Mouse (Mus musculus) forebrain, postnatal 0 days (tissue): ENCODE data around the gene Akap14. TPM values are rescaled to one million over a fixed set of nuclear protein-coding genes. Genes with fewer than 3 reads are reported as not detected.
A peak's percentile ranks its signal among the peaks of the same experiment; 100 is the strongest.
"Not testable (repeated sequence)": the region's sequence is repeated elsewhere in the genome, so short reads cannot be mapped to it uniquely, and the experiment has no call there.

ENCODE experiments used
- ATAC-seq: fragments of 200-750 bp; cut with Nextera tagmentation; 2 replicates; pipeline ENCODE4 v1.8.0; 2017; ENCODE audit warnings: mild to moderate bottlenecking, moderate library complexity
- DNase-seq: peaks from one replicate; pipeline ENCODE4 v3.0.0-alpha.2; 2015
- H3K27ac ChIP-seq: fragments of 300-500 bp; sonication (generic); 2 replicates; pipeline ENCODE4 v1.5.1; 2014; ENCODE audit warnings: low read depth, mild to moderate bottlenecking, antibody characterized with exemption, low read length, moderate library complexity, mixed read lengths
- H3K27me3 ChIP-seq: fragments of 300-500 bp; sonication (generic); 2 replicates; pipeline ENCODE4 v1.6.1; 2014; ENCODE audit warnings: mild to moderate bottlenecking, low read length, mixed read lengths; ENCODE audit not compliant: insufficient read depth
- H3K36me3 ChIP-seq: fragments of 300-500 bp; sonication (generic); 2 replicates; pipeline ENCODE4 v1.6.1; 2014; ENCODE audit warnings: mild to moderate bottlenecking, moderate library complexity; ENCODE audit not compliant: insufficient read depth
- H3K4me1 ChIP-seq: fragments of 300-500 bp; sonication (generic); 2 replicates; pipeline ENCODE4 v1.6.1; 2014; ENCODE audit warnings: antibody characterized with exemption; ENCODE audit not compliant: insufficient read depth
- H3K4me2 ChIP-seq: fragments of 300-500 bp; sonication (generic); 2 replicates; pipeline ENCODE4 v1.6.1; 2014; ENCODE audit warnings: low read depth, mild to moderate bottlenecking, moderate library complexity
- H3K4me3 ChIP-seq: fragments of 300-500 bp; sonication (generic); 2 replicates; pipeline ENCODE4 v1.5.1; 2014; ENCODE audit warnings: low read depth, low read length, mixed read lengths
- H3K9ac ChIP-seq: fragments of 300-500 bp; sonication (generic); 2 replicates; pipeline ENCODE4 v1.6.1; 2014; ENCODE audit warnings: mild to moderate bottlenecking
- H3K9me3 ChIP-seq: fragments of 300-500 bp; sonication (generic); 2 replicates; pipeline ENCODE4 v1.6.1; 2016; ENCODE audit warnings: low read length
- CTCF ChIP-seq: sonication (generic); IDR thresholded peaks from 2 replicates; pipeline ENCODE4 v1.5.1; 2016; ENCODE audit warnings: antibody characterized with exemption, control low read depth, low read depth
- WGBS: fragments of 180-500 bp; shearing (Covaris S2); extraction: QIAGEN DNeasy Blood & Tissue Kit; methylation state at CpG from one replicate; pipeline ENCODE4 v1.1.7; 2014; 5-methylcytosine and 5-hydroxymethylcytosine counted together
- polyA plus RNA-seq: library from polyadenylated mRNA; unstranded; fragments of >200 nt; fragmentation: Nextera tagmentation; extraction: Ambion mirVana; gene quantifications from 2 replicates; pipeline ENCODE4 v1.2.1, GENCODE M21; 2015
- total RNA-seq: library from RNA; depleted of rRNA; stranded (reverse); fragments of >200 nt; gene quantifications from 2 replicates; pipeline ENCODE4 v1.2.3, GENCODE M21; 2014; rRNA removed

Gene Akap14
- total RNA-seq = 0.31 and 0.48 TPM in 2 replicates
- polyA plus RNA-seq = 0.18 and 0.58 TPM in 2 replicates

GRCm38 (mm10) chrX:37168742-37169141 lies at the start of gene Akap14:
Gene Akap14 (minus strand): TSS chrX:37168842.
- DNase-seq = no peak

DNA sequence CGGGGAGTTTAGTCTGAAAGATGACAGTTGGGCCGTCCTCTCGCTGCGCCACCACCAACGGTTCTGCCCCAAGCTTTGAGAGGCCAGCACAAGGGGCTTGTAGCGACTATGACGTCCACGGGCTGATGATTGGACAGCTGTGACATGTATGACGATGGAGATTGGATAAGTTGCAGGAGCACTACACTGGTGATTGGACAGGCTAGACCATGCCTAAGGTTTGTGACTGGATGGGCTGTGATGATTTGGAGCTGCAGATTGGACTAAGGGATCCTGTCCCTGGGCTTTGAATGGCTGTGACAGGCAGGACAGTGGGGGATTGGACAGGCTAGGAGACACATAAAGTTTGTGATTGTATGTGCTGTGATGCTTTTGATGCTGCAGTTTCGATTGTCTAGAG lies 42.3 kb upstream of the Akap14 start, which contains the start of gene Gm9:
Gm9 (minus strand) TSS at position 101 of the 400 bp plus-strand sequence.
- ATAC-seq (no peak), DNase-seq (no peak)
- no peak within 1 kb of the TSS for H3K4me3 ChIP-seq
- WGBS = 92% methylated on average over 10 of the region's 10 CpGs
- no peaks in the 10 kb centered on the region for H3K27me3 ChIP-seq
- TF ChIP-seq CTCF = no peak
- H3K36me3 ChIP-seq = no peaks in the 10 kb centered on the region
- H3K4me2 ChIP-seq = no peak within 1 kb of the TSS
- no peak within 1 kb of the TSS for H3K27ac ChIP-seq
- H3K9ac ChIP-seq = no peak within 1 kb of the TSS
- H3K9me3 ChIP-seq = no peaks in the 10 kb centered on the region
- H3K4me1 ChIP-seq = no peaks in the 10 kb centered on the region

More at GRCm38 (mm10) chrX:37168742-37169141, at the start of gene Akap14:
- Histone ChIP-seq H3K4me2 (no peak within 1 kb of the TSS), H3K9me3 (no peaks in the 10 kb centered on the region), H3K27ac (no peak within 1 kb of the TSS), H3K4me3 (no peak within 1 kb of the TSS), H3K9ac (no peak within 1 kb of the TSS), H3K4me1 (no peaks in the 10 kb centered on the region), H3K36me3 (no peaks in the 10 kb centered on the region), H3K27me3 (no peaks in the 10 kb centered on the region)
- ATAC-seq = no peak
- WGBS = 33% methylated on average over 5 of the region's 5 CpGs
- TF ChIP-seq CTCF = no peak

DNA sequence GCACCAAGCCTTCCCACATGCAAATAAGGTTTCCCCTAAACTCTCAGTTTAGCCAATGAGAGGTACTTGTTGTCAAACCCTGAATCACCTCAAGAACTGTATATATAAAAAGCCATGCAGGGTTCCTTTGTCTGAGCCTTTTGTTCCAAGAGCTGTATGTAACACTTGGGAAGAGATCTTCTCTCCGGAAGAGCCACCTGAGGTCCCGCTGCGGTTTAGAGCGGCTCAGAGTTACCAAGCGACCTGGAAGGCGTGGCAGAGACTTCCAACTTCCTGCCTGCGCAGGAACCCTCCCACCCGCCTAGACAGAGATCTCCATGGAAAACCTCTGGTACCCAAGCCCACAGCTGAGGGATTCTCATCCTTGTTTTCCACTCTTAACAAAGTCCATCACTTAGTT lies 30.0 kb upstream of the Akap14 start:
- TF ChIP-seq CTCF = no peak

GRCm38 (mm10) chrX:37191744-37192379 lies 23.2 kb upstream of the Akap14 start:
- peak overlapping the region; percentile 48 for H3K4me3 ChIP-seq
- peak overlapping the region; percentile 80 for H3K27ac ChIP-seq
- peak; percentile 56 for ATAC-seq
- WGBS = 30% methylated on average over 28 of the region's 28 CpGs
- DNase-seq = peak; percentile 47
- H3K36me3 ChIP-seq = no peaks in the 10 kb centered on the region
- TF ChIP-seq CTCF = no peak
- H3K4me1 ChIP-seq = no peaks in the 10 kb centered on the region
- H3K4me2 ChIP-seq = peak overlapping the region; percentile 52
- H3K27me3 ChIP-seq = no peaks in the 10 kb centered on the region
- peak overlapping the region; percentile 57 for H3K9ac ChIP-seq
- H3K9me3 ChIP-seq = no peaks in the 10 kb centered on the region

More for the DNA sequence above, 30.0 kb upstream of the Akap14 start:
- Histone ChIP-seq H3K27ac (no peak overlapping the region), H3K4me3 (no peak overlapping the region), H3K9me3 (no peaks in the 10 kb centered on the region), H3K4me1 (no peaks in the 10 kb centered on the region), H3K36me3 (no peaks in the 10 kb centered on the region), H3K9ac (no peak overlapping the region), H3K27me3 (no peaks in the 10 kb centered on the region), H3K4me2 (no peak overlapping the region)
- whole genome bisulfite sequencing = 76% methylated on average over 8 of the region's 8 CpGs
- ATAC-seq (no peak), DNase-seq (no peak)

DNA sequence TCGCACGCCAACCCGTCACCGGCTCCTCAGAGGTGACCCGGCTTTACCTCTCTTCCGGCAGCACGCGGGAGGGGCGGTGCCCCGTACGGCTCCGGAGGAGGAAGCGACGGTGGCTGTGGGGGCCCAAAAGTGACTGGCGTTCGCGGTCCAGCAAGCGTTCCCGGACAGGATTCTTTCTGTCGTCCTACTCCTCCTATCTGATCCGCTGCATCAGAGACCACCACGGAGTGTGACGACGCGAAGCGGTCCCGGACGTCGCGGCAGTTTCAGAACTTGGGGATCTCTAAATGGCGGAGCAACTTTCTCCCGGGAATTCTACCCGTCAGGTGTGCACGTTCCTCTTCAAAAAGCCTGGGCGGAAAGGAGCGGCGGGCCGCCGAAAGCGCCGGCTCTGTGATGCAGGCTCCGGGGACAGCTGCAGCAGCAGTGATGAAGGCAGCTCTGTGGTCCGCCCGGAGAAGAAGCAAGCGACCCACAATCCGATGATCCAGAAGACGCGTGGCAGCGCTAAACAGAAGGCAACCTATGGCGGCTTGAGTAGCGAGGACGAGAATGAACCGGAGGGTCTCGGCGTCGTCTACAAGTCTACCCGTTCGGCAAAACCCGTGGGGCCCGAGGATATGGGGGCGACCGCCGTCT lies 22.6 kb upstream of the Akap14 start, which contains the start of the genes Ndufa1 and Rnf113a1:
Ndufa1 (minus strand) TSS at position 59 of the 639 bp plus-strand sequence.
Rnf113a1 (plus strand) TSS at position 141 of the 639 bp plus-strand sequence.
- no peak for TF ChIP-seq CTCF
- Histone ChIP-seq H3K27me3 (no peaks in the 10 kb centered on the region), H3K4me1 (no peaks in the 10 kb centered on the region), H3K27ac (peak within 1 kb of the TSS; percentile 80), H3K4me2 (peak within 1 kb of the TSS; percentile 52), H3K36me3 (no peaks in the 10 kb centered on the region), H3K9ac (peak within 1 kb of the TSS; percentile 57), H3K9me3 (no peaks in the 10 kb centered on the region), H3K4me3 (peak within 1 kb of the TSS; percentile 48)
- DNase-seq (peak; percentile 81), ATAC-seq (peak; percentile 90)
- 24% methylated on average over 60 of the region's 63 CpGs for WGBS

- Histone ChIP-seq H3K9me3 (no peaks in the 10 kb centered on the region), H3K27ac (0 out of 2 replicates have a peak overlapping the region, but pooled peaks have one; percentile 80), H3K36me3 (no peaks in the 10 kb centered on the region), H3K9ac (peak overlapping the region; percentile 57), H3K27me3 (no peaks in the 10 kb centered on the region), H3K4me2 (peak overlapping the region; percentile 52), H3K4me3 (peak overlapping the region; percentile 48), H3K4me1 (no peaks in the 10 kb centered on the region)
- WGBS = 33% methylated on average over 20 of the region's 20 CpGs
- ATAC-seq = peak; percentile 45
- no peak for DNase-seq
- no peak for TF ChIP-seq CTCF
Observed at GRCm38 (mm10) chrX:37190755-37191104, 22.1 kb upstream of the Akap14 start.

DNA sequence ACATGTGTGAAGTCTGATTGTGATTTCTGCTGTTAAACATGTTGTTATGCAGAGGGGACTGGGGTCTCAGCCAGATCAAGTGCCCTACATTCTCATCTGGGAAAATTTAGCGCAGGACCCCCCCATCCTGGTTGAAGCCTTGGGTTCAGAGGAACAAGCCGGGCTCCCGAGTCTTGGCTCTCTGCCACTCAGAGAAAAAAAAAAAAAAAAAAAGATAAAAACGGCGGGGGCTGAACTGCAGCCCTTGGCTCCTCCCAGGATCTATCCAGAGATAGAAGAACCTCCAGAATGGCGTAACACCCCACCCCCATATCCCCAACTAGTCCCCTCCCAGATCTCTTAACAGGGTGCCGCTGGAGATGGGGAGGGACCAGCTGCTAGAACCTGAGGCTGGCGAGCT lies 15.8 kb upstream of the Akap14 start:
- WGBS = 60% methylated on average over 8 of the region's 8 CpGs
- H3K9me3 ChIP-seq, H3K27me3 ChIP-seq, DNase-seq, H3K27ac ChIP-seq, H3K9ac ChIP-seq, H3K36me3 ChIP-seq, H3K4me3 ChIP-seq, H3K4me1 ChIP-seq, ATAC-seq, H3K4me2 ChIP-seq: not testable (repeated sequence)
